Mouse (Mus musculus) heart, adult 2 months (tissue): Measurements from ENCODE around the gene Maml3. TPM values are rescaled to one million over a fixed set of nuclear protein-coding genes. Genes with fewer than 3 reads are reported as not detected.

Experiments
- DNase-seq, 2 experiments: peaks; one replicate each; pipeline ENCODE4 v3.0.0; 2021
- H3K27ac ChIP-seq: fragments of 200-600 bp; 2 replicates; pipeline ENCODE4 v1.8.1; 2022
- H3K27me3 ChIP-seq: fragments of 200-500 bp; 2 replicates; pipeline ENCODE4 v1.6.1; 2012; ENCODE audit warnings: mild to moderate bottlenecking, low read length, inconsistent platforms, mixed read lengths; ENCODE audit not compliant: control insufficient read depth, insufficient read depth
- H3K36me3 ChIP-seq: fragments of 200-500 bp; 2 replicates; pipeline ENCODE4 v1.6.1; 2012; ENCODE audit warnings: low read length, inconsistent platforms; ENCODE audit not compliant: control insufficient read depth, insufficient read depth
- H3K4me1 ChIP-seq: fragments of 200-500 bp; 2 replicates; pipeline ENCODE4 v1.6.1; 2011; ENCODE audit warnings: low read length; ENCODE audit not compliant: control insufficient read depth, insufficient read depth
- H3K4me3 ChIP-seq: fragments of 200-600 bp; 2 replicates; pipeline ENCODE4 v1.8.1; 2022
- H3K79me2 ChIP-seq: fragments of 200-500 bp; replicated peaks from 2 replicates; pipeline ENCODE4 v1.6.1; 2012; ENCODE audit warnings: mild to moderate bottlenecking, inconsistent platforms, low read length, moderate library complexity, mixed read lengths; ENCODE audit not compliant: control insufficient read depth, insufficient read depth
- H3K9ac ChIP-seq: fragments of 200-500 bp; 2 replicates; pipeline ENCODE4 v1.6.1; 2012; ENCODE audit warnings: low read depth, mild to moderate bottlenecking, control low read depth, inconsistent platforms, low read length, mixed read lengths
- CTCF ChIP-seq: fragments of 200-600 bp; IDR thresholded peaks from 2 replicates; pipeline ENCODE4 v1.8.1; 2022; ENCODE audit warnings: antibody characterized with exemption, mild to moderate bottlenecking, moderate library complexity
- EP300 ChIP-seq: fragments of 200-500 bp; IDR thresholded peaks from 2 replicates; pipeline ENCODE4 v1.6.1; 2011; ENCODE audit warnings: low read depth, low read length, control low read depth; ENCODE audit not compliant: insufficient read depth
- POLR2A ChIP-seq: fragments of 200-500 bp; IDR thresholded peaks from 2 replicates; pipeline ENCODE4 v1.6.1; 2011; ENCODE audit warnings: mild to moderate bottlenecking, low read depth, low read length, control low read depth; ENCODE audit not compliant: insufficient read depth
- WGBS: fragments of 180-500 bp; shearing (Covaris S2); methylation state at CpG from one replicate; pipeline ENCODE4 v1.1.7; 2018; 5-methylcytosine and 5-hydroxymethylcytosine counted together
- intact Hi-C: fragments of 180-260 bp; cut with DNase I; formaldehyde crosslinking; loops from one replicate; pipeline ENCODE4 v1.15.1; 2025
- polyA plus RNA-seq: library from polyadenylated mRNA; depleted of rRNA; stranded (reverse); fragments of >200 nt; gene quantifications from 2 replicates; pipeline ENCODE4 v1.2.3, GENCODE M21; 2012
- total RNA-seq, 2 experiments: library from RNA; stranded (reverse); gene quantifications; 2 replicates each; pipeline ENCODE4 v1.2.3; 2021

Gene Maml3
- total and polyA plus RNA-seq, 3 experiments, result 1.9 to 2.8 (median 2.7) TPM

GRCm38 (mm10) chr3:51693196-51693595 lies 411.7 kb downstream of the Maml3 start:
- 93% methylated on average over 10 of the region's 10 CpGs for WGBS
- Histone ChIP-seq H3K36me3 (no peaks in the 10 kb centered on the region), H3K27me3 (no peaks in the 10 kb centered on the region), H3K4me1 (no peaks in the 10 kb centered on the region), H3K9ac (no peak overlapping the region), H3K27ac (no peak overlapping the region), H3K79me2 (no peaks in the 10 kb centered on the region), H3K4me3 (no peak overlapping the region)
- TF ChIP-seq EP300 (no peak), CTCF (no peak), POLR2A (no peak)
- DNase-seq, result no peak
- intact Hi-C loops, result no loop called here

GRCm38 (mm10) chr3:51688725-51689124 lies 416.2 kb downstream of the Maml3 start:
- DNase-seq, result no peak
- TF ChIP-seq EP300, result no peak
- TF ChIP-seq POLR2A, result no peak
- no peak for TF ChIP-seq CTCF
- intact Hi-C loops, result no loop called here
- H3K9ac ChIP-seq, result no peak overlapping the region
- H3K4me1 ChIP-seq, result no peaks in the 10 kb centered on the region
- H3K27me3 ChIP-seq, result no peaks in the 10 kb centered on the region
- no peaks in the 10 kb centered on the region for H3K79me2 ChIP-seq
- no peaks in the 10 kb centered on the region for H3K36me3 ChIP-seq
- 62% methylated on average over 8 of the region's 8 CpGs for WGBS
- H3K27ac ChIP-seq, result no peak overlapping the region
- H3K4me3 ChIP-seq, result no peak overlapping the region

DNA sequence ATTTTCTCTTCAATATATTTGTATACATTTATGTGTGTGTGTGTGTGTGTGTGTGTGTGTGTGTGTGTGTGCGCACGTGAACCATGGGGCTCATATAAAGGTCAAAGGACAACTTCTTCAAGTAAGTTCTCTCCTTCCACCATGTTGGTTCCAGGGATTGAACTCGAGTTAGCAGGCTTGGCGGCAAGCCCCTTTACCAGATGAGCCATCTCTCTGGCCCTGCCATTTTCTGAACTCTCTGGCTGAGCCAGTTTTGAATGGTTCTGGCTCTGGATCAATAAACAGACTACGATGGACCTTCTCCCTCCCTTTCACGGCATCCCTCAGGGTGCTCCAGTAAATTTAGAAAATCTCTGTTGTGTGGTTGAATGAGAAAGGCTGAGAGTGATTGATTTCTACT lies 418.1 kb downstream of the Maml3 start:
- DNase-seq, result no peak
- Histone ChIP-seq H3K27ac (no peak overlapping the region), H3K79me2 (no peaks in the 10 kb centered on the region), H3K4me1 (no peaks in the 10 kb centered on the region), H3K4me3 (no peak overlapping the region), H3K9ac (no peak overlapping the region), H3K27me3 (no peaks in the 10 kb centered on the region), H3K36me3 (no peaks in the 10 kb centered on the region)
- intact Hi-C loops, result no loop called here
- 87% methylated on average over 6 of the region's 6 CpGs for WGBS
- TF ChIP-seq POLR2A (no peak), CTCF (no peak), EP300 (no peak)

- TF ChIP-seq POLR2A, result no peak
- no peak for DNase-seq
- H3K27me3 ChIP-seq, result no peaks in the 10 kb centered on the region
- no peaks in the 10 kb centered on the region for H3K36me3 ChIP-seq
- no peak overlapping the region for H3K27ac ChIP-seq
- no peak overlapping the region for H3K4me3 ChIP-seq
- H3K79me2 ChIP-seq, result no peaks in the 10 kb centered on the region
- H3K4me1 ChIP-seq, result no peaks in the 10 kb centered on the region
- intact Hi-C loops, result no loop called here
- 86% methylated on average over 6 of the region's 6 CpGs for WGBS
- no peak overlapping the region for H3K9ac ChIP-seq
These were observed 418.6 kb downstream of the Maml3 start for GRCm38 (mm10) chr3:51686316-51686715.

GRCm38 (mm10) chr3:51685539-51685938 lies 419.3 kb downstream of the Maml3 start:
- intact Hi-C loops, result no loop called here
- Histone ChIP-seq H3K4me3 (no peak overlapping the region), H3K4me1 (no peaks in the 10 kb centered on the region), H3K36me3 (no peaks in the 10 kb centered on the region), H3K27ac (no peak overlapping the region), H3K27me3 (no peaks in the 10 kb centered on the region), H3K9ac (no peak overlapping the region), H3K79me2 (no peaks in the 10 kb centered on the region)
- TF ChIP-seq POLR2A, result no peak
- no peak for TF ChIP-seq CTCF
- no peak for TF ChIP-seq EP300
- WGBS, result 98% methylated on average over 6 of the region's 6 CpGs
- no peak for DNase-seq

DNA sequence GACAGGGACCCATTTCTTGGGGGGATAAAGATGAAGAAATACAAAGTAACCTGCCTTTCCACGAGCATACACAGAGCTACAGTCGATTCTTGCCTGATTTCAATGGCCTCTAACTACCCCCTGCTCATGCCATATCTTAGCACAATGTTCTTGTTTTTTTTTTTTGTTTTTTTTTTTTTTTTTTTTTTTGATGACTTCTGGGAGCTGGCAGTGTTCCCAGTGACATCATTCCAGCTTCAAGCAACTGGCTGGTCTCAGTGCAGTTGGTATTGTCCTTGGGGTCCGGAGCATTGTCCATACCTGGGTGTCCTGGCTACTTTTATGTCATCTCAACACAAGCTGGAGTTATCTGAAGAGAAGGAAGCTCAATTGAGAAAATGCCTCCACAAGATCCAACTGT lies 429.9 kb downstream of the Maml3 start:
- 54% methylated on average over 3 of the region's 3 CpGs for WGBS
- TF ChIP-seq CTCF, result no peak
- TF ChIP-seq EP300, result no peak
- TF ChIP-seq POLR2A, result no peak
- Histone ChIP-seq H3K9ac (no peak overlapping the region), H3K36me3 (no peaks in the 10 kb centered on the region), H3K4me3 (no peak overlapping the region), H3K79me2 (no peaks in the 10 kb centered on the region), H3K4me1 (no peaks in the 10 kb centered on the region), H3K27me3 (no peaks in the 10 kb centered on the region), H3K27ac (no peak overlapping the region)
- DNase-seq, result no peak
- intact Hi-C loops, result loop anchor here (5.0 kb wide), 1 partner anchor 163 kb away; no protein-coding TSS in a partner anchor
